Mouse (Mus musculus) spleen, postnatal 36 days (tissue): ENCODE data around the gene P3h1.
"Not testable (repeated sequence)": the region's sequence is repeated elsewhere in the genome, so short reads cannot be mapped to it uniquely, and the experiment has no call there.

Experiments
- DNase-seq, 2 experiments: peaks; one replicate each; pipeline ENCODE4 v3.0.0; 2022; ENCODE audit warnings: low spot score in 2 of 2, mixed read lengths in 1 of 2

P3h1 gene

GRCm38 (mm10) chr4:119275226-119275625, 42.5 kb downstream of the P3h1 start:
- no peak for DNase-seq

- no peak for DNase-seq
Observed at GRCm38 (mm10) chr4:119275726-119276125, 43.0 kb downstream of the P3h1 start.

DNA sequence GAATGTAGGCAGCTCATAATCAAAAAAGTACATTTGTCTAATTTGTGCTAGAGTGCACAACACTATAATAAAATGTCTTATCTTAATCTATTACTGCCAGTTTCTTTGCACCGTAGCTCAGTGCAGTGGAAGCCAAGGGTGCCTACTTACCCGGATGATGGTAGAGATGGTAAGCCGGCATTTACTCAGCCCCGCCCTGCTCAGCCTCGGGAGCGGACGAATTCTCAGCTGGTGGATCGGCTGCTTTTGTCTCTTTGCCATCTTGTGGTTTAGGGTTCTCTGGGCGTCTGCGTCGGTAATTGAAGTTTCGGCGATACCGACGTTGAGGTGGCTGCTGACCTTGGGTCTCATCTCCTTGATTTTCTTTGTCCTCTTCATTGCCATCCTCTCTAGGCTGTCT, 46.1 kb downstream of the P3h1 start:
- not testable (repeated sequence) for DNase-seq

DNA sequence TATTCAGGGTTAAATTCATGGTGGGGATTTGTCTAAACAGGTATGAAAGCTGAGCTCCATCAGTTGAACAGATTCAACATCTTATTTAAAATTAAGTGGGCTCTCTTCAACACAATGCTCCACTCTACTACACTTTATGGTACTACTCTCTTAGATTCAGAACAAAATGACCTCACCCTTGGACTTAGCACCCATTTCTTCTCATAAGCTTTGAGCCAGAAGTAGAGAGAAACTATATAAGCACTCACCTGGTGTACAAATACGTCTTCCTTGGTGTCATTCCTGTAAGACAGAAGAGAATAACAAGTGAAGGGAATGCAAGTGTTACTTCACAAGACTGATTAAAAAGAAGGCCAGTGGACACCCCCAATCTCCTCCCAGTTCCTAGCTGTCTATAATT, 52.1 kb downstream of the P3h1 start:
- no peak for DNase-seq

- no peak for DNase-seq
Observed at GRCm38 (mm10) chr4:119285336-119285735, 52.6 kb downstream of the P3h1 start.

GRCm38 (mm10) chr4:119291921-119292320, 59.2 kb downstream of the P3h1 start:
- DNase-seq: no peak

GRCm38 (mm10) chr4:119292771-119293573, 60.3 kb downstream of the P3h1 start:
- DNase-seq: peak; percentile 53 to 56

DNA sequence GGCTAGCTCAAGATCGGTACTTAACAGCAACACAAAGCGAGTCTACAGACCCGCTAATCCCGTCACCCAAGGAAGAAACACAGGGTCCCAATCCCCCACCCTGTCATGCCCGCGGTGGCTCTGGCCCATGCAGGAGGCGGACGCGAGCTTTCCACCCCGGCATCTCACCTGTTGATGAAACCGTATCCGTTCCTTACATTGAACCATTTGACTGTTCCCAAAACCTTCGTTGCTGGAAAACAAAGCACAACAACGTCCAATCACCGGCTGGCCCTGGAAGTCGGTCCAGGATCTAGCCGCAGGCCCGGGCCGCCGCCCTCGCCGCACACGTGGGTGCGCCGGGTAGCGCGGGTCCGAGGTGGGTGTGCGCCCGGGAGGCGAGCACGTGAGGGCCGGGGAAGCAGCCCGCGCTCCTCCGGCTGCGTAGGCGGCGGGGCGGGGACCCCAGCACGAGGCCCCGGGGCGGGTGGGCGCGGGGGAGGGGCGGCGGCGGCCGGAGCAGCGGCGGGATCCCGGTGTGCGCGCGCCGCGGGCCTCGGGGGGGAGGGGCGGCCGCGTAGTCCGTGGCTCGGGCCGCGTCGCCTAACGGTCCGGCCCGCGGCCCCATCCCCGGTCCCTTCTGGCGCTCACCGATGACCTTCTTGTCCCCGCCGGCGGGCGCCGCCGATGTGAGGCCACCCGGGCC, 61.0 kb downstream of the P3h1 start:
- peak; percentile 32 to 33 for DNase-seq

- DNase-seq: peak; percentile 98 to 99
Observed at GRCm38 (mm10) chr4:119294415-119295133, 61.9 kb downstream of the P3h1 start, which contains the start of gene Ybx1. TSS of gene Ybx1 (minus strand) at chr4:119294604.

DNA sequence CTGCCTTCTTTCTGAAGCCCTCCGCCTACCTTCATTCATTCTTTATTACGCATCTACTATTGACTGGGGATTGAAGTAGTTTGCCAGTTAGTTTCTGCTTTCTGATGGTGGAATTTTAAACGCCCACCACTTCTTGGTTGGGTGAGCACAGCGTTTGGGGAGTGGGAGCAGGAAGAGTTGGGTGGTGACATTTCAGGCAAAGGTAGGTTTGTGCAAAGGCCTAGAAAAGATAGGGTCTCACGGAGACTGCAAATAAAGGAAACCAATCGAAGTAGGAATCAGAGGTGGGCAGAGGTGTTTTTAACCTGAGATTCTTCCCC, 62.4 kb downstream of the P3h1 start:
- no peak for DNase-seq

DNA sequence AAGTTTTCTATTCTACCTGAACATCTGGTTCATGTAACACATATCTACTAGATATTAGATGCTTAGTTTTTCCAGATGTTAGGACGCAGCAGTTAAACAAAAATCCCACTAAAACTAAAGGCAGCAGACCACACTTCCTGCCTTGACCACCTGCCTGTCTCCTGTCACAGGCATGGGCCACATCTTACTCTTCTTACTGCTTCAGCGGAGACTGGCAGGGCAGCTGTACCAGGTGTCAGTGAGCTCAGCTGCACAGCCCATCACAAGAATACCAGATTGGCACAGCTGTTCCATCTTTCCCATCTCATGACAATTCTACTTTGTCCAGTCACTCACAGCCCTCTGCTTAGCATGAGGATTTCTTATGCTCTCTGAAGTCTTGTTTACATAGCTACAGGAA, 64.6 kb downstream of the P3h1 start:
- DNase-seq: no peak
